Comparison of ENCODE assay signal across 10 mouse cellular contexts in the genomic region with DNA sequence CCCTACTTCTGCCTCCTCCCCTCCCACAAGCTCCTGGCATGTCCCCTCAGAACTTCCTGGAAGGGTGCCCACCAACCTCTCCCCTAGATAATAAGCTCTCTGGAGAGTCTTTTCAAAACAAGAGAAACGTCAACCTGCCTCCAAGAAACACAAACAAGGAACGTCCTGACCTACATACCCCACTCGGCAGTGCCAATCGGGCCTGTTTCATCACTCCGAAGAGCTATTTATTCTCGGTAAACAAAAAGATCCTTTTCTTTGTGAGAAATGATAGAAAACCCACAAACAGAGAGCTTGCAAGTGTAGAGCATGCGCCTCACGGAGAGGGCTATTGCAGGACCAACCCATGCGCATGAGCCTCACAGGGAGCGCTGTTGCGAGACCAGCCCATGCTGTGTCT.
DNase-seq lines count a peak whose midpoint lies in the region; ATAC-seq and TF ChIP-seq lines count a peak whose summit lies in the region.
"Had no signal": no experiment of that assay in that cellular context is flagged by ENCODE, and none has a peak within 500 bp of the region (broad histone marks: within the 10 kb centered on the region; RNA-seq: fewer than 3 reads in every experiment).

No protein-coding gene starts in this region.

- TF ChIP-seq CTCF in hindbrain, postnatal 0 days (IDR thresholded peaks at IDR 0.05; ENCODE audit: low read depth): peak; percentile 24; the same call in 1 of the 2 replicates

- H3K4me1 ChIP-seq in hindbrain, postnatal 0 days (ENCODE audit: insufficient read depth, low read length): 0 out of 2 replicates have a peak, but pooled peaks cover 6% of the 10 kb centered on the region
- H3K4me1 ChIP-seq in hindbrain, embryonic 13.5 days (replicated peaks): no peaks in the 10 kb centered on the region

- 52% methylated on average over 11 of the region's 11 CpGs for WGBS in hindbrain, postnatal 0 days
- WGBS in hindbrain, embryonic 13.5 days: 74% methylated on average over 11 of the region's 11 CpGs

- DNase-seq in hindbrain, postnatal 0 days (ENCODE audit: low spot score): peak; percentile 72
- peak; percentile 66 for DNase-seq in adipocyte (ENCODE audit: low spot score)
- peak; percentile 41 for DNase-seq in cerebellum, adult 9-10 months
- DNase-seq in layer of hippocampus, adult 9-11 months: peak; percentile 52
- DNase-seq in thymus, postnatal 14 days: no peak
- no peak for DNase-seq in embryo, embryonic 9.5 days (ENCODE audit: extremely low spot score)
- DNase-seq in spleen, postnatal 14 days (ENCODE audit: low spot score in 2 of 2): no peak

- no peaks in the 10 kb centered on the region for H3K36me3 ChIP-seq in hindbrain, postnatal 0 days (ENCODE audit: insufficient read depth, low read length)
- no peaks in the 10 kb centered on the region for H3K36me3 ChIP-seq in hindbrain, embryonic 13.5 days
- H3K36me3 ChIP-seq: G1E had no signal

- no peak overlapping the region for H3K4me3 ChIP-seq in hindbrain, postnatal 0 days (ENCODE audit: low read length)
- no peak overlapping the region for H3K4me3 ChIP-seq in hindbrain, embryonic 13.5 days

- no peak overlapping the region for H3K4me2 ChIP-seq in hindbrain, postnatal 0 days (ENCODE audit: low read depth, low read length)
- no peak overlapping the region for H3K4me2 ChIP-seq in hindbrain, embryonic 13.5 days

- no peaks in the 10 kb centered on the region for H3K9me3 ChIP-seq in hindbrain, postnatal 0 days (ENCODE audit: low read length)
- 0 out of 2 replicates have a peak, but pooled peaks cover 4% of the 10 kb centered on the region for H3K9me3 ChIP-seq in hindbrain, embryonic 13.5 days
- H3K9me3 ChIP-seq: G1E had no signal

- no peaks in the 10 kb centered on the region for H3K27me3 ChIP-seq in hindbrain, postnatal 0 days (ENCODE audit: insufficient read depth, low read length)
- H3K27me3 ChIP-seq in hindbrain, embryonic 13.5 days: no peaks in the 10 kb centered on the region

- peak overlapping the region; percentile 73 for H3K27ac ChIP-seq in hindbrain, postnatal 0 days
- H3K27ac ChIP-seq in hindbrain, embryonic 13.5 days: no peak overlapping the region
- H3K27ac ChIP-seq: macrophage had no signal

- ATAC-seq in hindbrain, postnatal 0 days: peak; percentile 94
- ATAC-seq in hindbrain, embryonic 13.5 days (ENCODE audit: low FRiP score): no peak

- H3K9ac ChIP-seq in hindbrain, postnatal 0 days (replicated peaks; ENCODE audit: low read length): no peak overlapping the region
- H3K9ac ChIP-seq in hindbrain, embryonic 13.5 days: no peak overlapping the region

Comparison
In these comparisons a context has a peak if more than half of its experiments do, and no peak if none do; other contexts are left out.
1. DNase-seq: peak in hindbrain, postnatal 0 days (single experiment), adipocyte (single experiment), cerebellum, adult 9-10 months (single experiment) and layer of hippocampus, adult 9-11 months (single experiment); none in thymus, postnatal 14 days (single experiment), embryo, embryonic 9.5 days (single experiment) and spleen, postnatal 14 days (0 of 2).